Mouse (Mus musculus): ENCODE data around the gene Grasp. TPM values are rescaled to one million over a fixed set of nuclear protein-coding genes. Genes with fewer than 3 reads are reported as not detected.
A peak's percentile ranks its signal among the peaks of the same experiment; 100 is the strongest.

Gene Grasp
- polyA plus RNA-seq, 1 experiment from 2014 or later: 2.4 TPM

GRCm38 (mm10) chr15:101184300-101184699 is 39.7 kb upstream of the Grasp start:
- H3K27ac ChIP-seq: no peak overlapping the region
- WGBS: 99% methylated on average over 8 of the region's 8 CpGs
- no peak overlapping the region for H3K4me2 ChIP-seq (replicated peaks)
- H3K27me3 ChIP-seq: no peaks in the 10 kb centered on the region
- H3K4me1 ChIP-seq (replicated peaks): peaks cover 41% of the 10 kb centered on the region
- no peak overlapping the region for H3K4me3 ChIP-seq (replicated peaks)
- H3K36me3 ChIP-seq: peaks cover 10% of the 10 kb centered on the region
- H3K9me3 ChIP-seq: 0 out of 2 replicates have a peak, but pooled peaks cover 4% of the 10 kb centered on the region
- no peak overlapping the region for H3K9ac ChIP-seq (replicated peaks)
- no peak for ATAC-seq

- Histone ChIP-seq H3K4me3 (replicated peaks) (no peak overlapping the region), H3K27ac (no peak overlapping the region), H3K9ac (replicated peaks) (no peak overlapping the region), H3K27me3 (no peaks in the 10 kb centered on the region), H3K4me2 (replicated peaks) (no peak overlapping the region), H3K36me3 (peaks cover 10% of the 10 kb centered on the region), H3K9me3 (0 out of 2 replicates have a peak, but pooled peaks cover 4% of the 10 kb centered on the region), H3K4me1 (replicated peaks) (peaks cover 40% of the 10 kb centered on the region)
- ATAC-seq: no peak
- 94% methylated on average over 3 of the region's 3 CpGs for whole genome bisulfite sequencing
These were observed 38.4 kb upstream of the Grasp start for GRCm38 (mm10) chr15:101185549-101185948.

- Histone ChIP-seq H3K9me3 (0 out of 2 replicates have a peak, but pooled peaks cover 4% of the 10 kb centered on the region), H3K27ac (no peak overlapping the region), H3K4me1 (replicated peaks) (peaks cover 42% of the 10 kb centered on the region), H3K27me3 (no peaks in the 10 kb centered on the region), H3K4me2 (replicated peaks) (no peak overlapping the region), H3K4me3 (replicated peaks) (no peak overlapping the region), H3K9ac (replicated peaks) (no peak overlapping the region), H3K36me3 (peaks cover 10% of the 10 kb centered on the region)
- WGBS: 93% methylated on average over 5 of the region's 5 CpGs
- ATAC-seq: no peak
These were observed 36.1 kb upstream of the Grasp start for GRCm38 (mm10) chr15:101187907-101188306.

GRCm38 (mm10) chr15:101189981-101190761 is 33.8 kb upstream of the Grasp start:
- Histone ChIP-seq H3K9me3 (0 out of 2 replicates have a peak, but pooled peaks cover 4% of the 10 kb centered on the region), H3K4me2 (replicated peaks) (no peak overlapping the region), H3K27ac (no peak overlapping the region), H3K4me1 (replicated peaks) (peaks cover 46% of the 10 kb centered on the region), H3K27me3 (no peaks in the 10 kb centered on the region), H3K9ac (replicated peaks) (no peak overlapping the region), H3K4me3 (replicated peaks) (no peak overlapping the region), H3K36me3 (peaks cover 20% of the 10 kb centered on the region)
- no peak for ATAC-seq
- WGBS: 87% methylated on average over 10 of the region's 10 CpGs

GRCm38 (mm10) chr15:101190762-101191150 is 33.2 kb upstream of the Grasp start:
- Histone ChIP-seq H3K4me3 (replicated peaks) (no peak overlapping the region), H3K9ac (replicated peaks) (no peak overlapping the region), H3K4me1 (replicated peaks) (peaks cover 46% of the 10 kb centered on the region), H3K9me3 (no peaks in the 10 kb centered on the region), H3K27me3 (no peaks in the 10 kb centered on the region), H3K27ac (no peak overlapping the region), H3K4me2 (replicated peaks) (no peak overlapping the region), H3K36me3 (peaks cover 21% of the 10 kb centered on the region)
- WGBS: 78% methylated on average over 5 of the region's 5 CpGs
- no peak for ATAC-seq

GRCm38 (mm10) chr15:101191459-101192259 is 32.3 kb upstream of the Grasp start:
- peak overlapping the region; percentile 51 for H3K27ac ChIP-seq

GRCm38 (mm10) chr15:101192260-101192640 is 31.7 kb upstream of the Grasp start:
- no peaks in the 10 kb centered on the region for H3K9me3 ChIP-seq
- no peak overlapping the region for H3K4me3 ChIP-seq (replicated peaks)
- peaks cover 46% of the 10 kb centered on the region for H3K4me1 ChIP-seq (replicated peaks)
- 41% methylated on average over 7 of the region's 7 CpGs for WGBS
- H3K27ac ChIP-seq: peak overlapping the region; percentile 51; the same call in 1 of the 2 replicates
- H3K27me3 ChIP-seq: no peaks in the 10 kb centered on the region
- no peak for ATAC-seq
- peaks cover 36% of the 10 kb centered on the region for H3K36me3 ChIP-seq
- H3K4me2 ChIP-seq (replicated peaks): no peak overlapping the region
- H3K9ac ChIP-seq (replicated peaks): no peak overlapping the region

More at GRCm38 (mm10) chr15:101191459-101192259, 32.3 kb upstream of the Grasp start:
- Histone ChIP-seq H3K27me3 (no peaks in the 10 kb centered on the region), H3K4me1 (replicated peaks) (peaks cover 46% of the 10 kb centered on the region), H3K9ac (replicated peaks) (no peak overlapping the region), H3K36me3 (peaks cover 30% of the 10 kb centered on the region), H3K4me2 (replicated peaks) (no peak overlapping the region), H3K4me3 (replicated peaks) (no peak overlapping the region), H3K9me3 (no peaks in the 10 kb centered on the region)
- 12% methylated on average over 13 of the region's 13 CpGs for WGBS
- ATAC-seq: peak; percentile 74

- Histone ChIP-seq H3K36me3 (peaks cover 38% of the 10 kb centered on the region), H3K4me1 (replicated peaks) (peaks cover 46% of the 10 kb centered on the region), H3K4me3 (replicated peaks) (no peak overlapping the region), H3K9ac (replicated peaks) (no peak overlapping the region), H3K27me3 (no peaks in the 10 kb centered on the region), H3K27ac (0 out of 2 replicates have a peak overlapping the region, but pooled peaks have one; percentile 21), H3K9me3 (no peaks in the 10 kb centered on the region), H3K4me2 (replicated peaks) (no peak overlapping the region)
- WGBS: 81% methylated on average over 7 of the region's 7 CpGs
- ATAC-seq: no peak
These were observed 31.3 kb upstream of the Grasp start for GRCm38 (mm10) chr15:101192651-101193050.

- H3K36me3 ChIP-seq: peaks cover 45% of the 10 kb centered on the region
- H3K4me3 ChIP-seq (replicated peaks): no peak overlapping the region
- H3K4me1 ChIP-seq (replicated peaks): peaks cover 42% of the 10 kb centered on the region
- H3K4me2 ChIP-seq (replicated peaks): no peak overlapping the region
- H3K27ac ChIP-seq: no peak overlapping the region
- no peak for ATAC-seq
- no peaks in the 10 kb centered on the region for H3K27me3 ChIP-seq
- no peaks in the 10 kb centered on the region for H3K9me3 ChIP-seq
- 96% methylated on average over 6 of the region's 6 CpGs for WGBS
- 0 out of 2 replicates have a peak overlapping the region, but pooled peaks have one; percentile 23 for H3K9ac ChIP-seq (replicated peaks)
These were observed 30.0 kb upstream of the Grasp start for GRCm38 (mm10) chr15:101193971-101194370.

GRCm38 (mm10) chr15:101194951-101195823 is 28.8 kb upstream of the Grasp start:
- Histone ChIP-seq H3K9ac (replicated peaks) (no peak overlapping the region), H3K4me2 (replicated peaks) (no peak overlapping the region), H3K27me3 (no peaks in the 10 kb centered on the region), H3K4me3 (replicated peaks) (no peak overlapping the region), H3K9me3 (no peaks in the 10 kb centered on the region), H3K27ac (no peak overlapping the region), H3K36me3 (peaks cover 56% of the 10 kb centered on the region), H3K4me1 (replicated peaks) (peaks cover 34% of the 10 kb centered on the region)
- 96% methylated on average over 16 of the region's 16 CpGs for WGBS
- ATAC-seq: no peak

- Histone ChIP-seq H3K9me3 (0 out of 2 replicates have a peak, but pooled peaks cover 6% of the 10 kb centered on the region), H3K4me2 (replicated peaks) (no peak overlapping the region), H3K9ac (replicated peaks) (no peak overlapping the region), H3K4me3 (replicated peaks) (no peak overlapping the region), H3K36me3 (peaks cover 67% of the 10 kb centered on the region), H3K27me3 (no peaks in the 10 kb centered on the region), H3K27ac (no peak overlapping the region), H3K4me1 (replicated peaks) (peaks cover 24% of the 10 kb centered on the region)
- WGBS: 94% methylated on average over 8 of the region's 8 CpGs
- ATAC-seq: no peak
These were observed 27.8 kb upstream of the Grasp start for GRCm38 (mm10) chr15:101196079-101196795.
